Mouse (Mus musculus): ENCODE results near the gene C1rl.

DNA sequence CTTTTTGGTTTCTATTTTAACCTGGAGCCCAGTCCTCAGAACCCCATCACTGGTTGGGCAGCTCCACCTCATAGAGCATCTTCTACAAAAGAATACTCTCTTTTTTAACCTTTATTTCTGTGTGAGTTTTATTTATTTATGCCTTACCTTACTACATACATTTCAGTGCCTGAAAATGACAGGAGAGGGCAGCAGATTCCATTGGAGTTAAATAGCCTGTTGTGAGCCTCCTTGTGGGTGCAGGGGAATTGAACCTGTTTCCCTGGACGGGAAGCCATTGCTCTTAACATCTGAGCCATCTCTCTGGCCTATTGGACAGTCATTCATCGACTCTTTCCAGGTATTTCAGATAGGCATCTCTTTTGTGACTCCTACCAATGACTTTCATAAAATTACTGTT is 52.5 kb downstream of the C1rl start:
- TF ChIP-seq POLR2A (IDR thresholded peaks at IDR 0.05; ENCODE audit: control insufficient read depth, low read depth, low read length) (no peak), CTCF (IDR thresholded peaks at IDR 0.05; ENCODE audit: control insufficient read depth, insufficient read depth, insufficient replicate concordance, low read depth, low read length) (no peak)

All from testis, adult 2 months (tissue).